Mouse (Mus musculus) erythroid progenitor cell, adult 5-6 weeks (primary cell): ENCODE results near the gene Fabp1. TPM values are rescaled to one million over a fixed set of nuclear protein-coding genes. Genes with fewer than 3 reads are reported as not detected.

Experiments used
- ATAC-seq: replicated peaks from 2 replicates; pipeline ENCODE4 v1.8.0; 2016; ENCODE audit warnings: moderate number of reproducible peaks, mild to moderate bottlenecking, moderate TSS enrichment, inconsistent platforms; ENCODE audit not compliant: poor library complexity, low FRiP score, severe bottlenecking
- total RNA-seq, 2 experiments: library from RNA; stranded (forward) in 1 of 2; stranded (reverse) in 1 of 2; fragments of 150-400 nt in 1 of 2; fragments of 186-747, 209-891 nt in 1 of 2; gene quantifications; 2 replicates each; pipeline versions ENCODE4 v1.2.3 to v1.2.4; 2015 to 2017; ENCODE audit warnings: low replicate concordance in 2 of 2

Fabp1 gene
- total RNA-seq (2015; ENCODE audit: low replicate concordance) = not detected in 2 replicates
- total RNA-seq (2017; ENCODE audit: low replicate concordance) = not detected in 2 replicates

DNA sequence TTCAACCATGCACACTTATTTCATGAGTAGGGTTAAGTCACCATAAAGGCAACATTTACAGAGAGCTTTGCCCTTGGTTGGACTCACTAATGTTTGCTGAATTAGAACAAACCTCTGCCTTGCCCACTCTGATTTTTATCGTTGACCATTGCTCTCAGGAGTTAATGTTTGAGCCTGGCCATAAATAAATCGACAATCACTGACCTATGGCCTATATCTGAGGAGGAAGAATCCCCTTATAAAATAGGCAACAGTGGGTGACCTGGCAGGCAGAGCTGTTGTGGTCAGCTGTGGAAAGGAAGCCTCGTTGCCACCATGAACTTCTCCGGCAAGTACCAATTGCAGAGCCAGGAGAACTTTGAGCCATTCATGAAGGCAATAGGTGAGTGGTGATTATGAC, at the start of gene Fabp1:
TSS of gene Fabp1 (plus strand) at position 216 of the 400 bp plus-strand sequence.
- ATAC-seq = no peak

DNA sequence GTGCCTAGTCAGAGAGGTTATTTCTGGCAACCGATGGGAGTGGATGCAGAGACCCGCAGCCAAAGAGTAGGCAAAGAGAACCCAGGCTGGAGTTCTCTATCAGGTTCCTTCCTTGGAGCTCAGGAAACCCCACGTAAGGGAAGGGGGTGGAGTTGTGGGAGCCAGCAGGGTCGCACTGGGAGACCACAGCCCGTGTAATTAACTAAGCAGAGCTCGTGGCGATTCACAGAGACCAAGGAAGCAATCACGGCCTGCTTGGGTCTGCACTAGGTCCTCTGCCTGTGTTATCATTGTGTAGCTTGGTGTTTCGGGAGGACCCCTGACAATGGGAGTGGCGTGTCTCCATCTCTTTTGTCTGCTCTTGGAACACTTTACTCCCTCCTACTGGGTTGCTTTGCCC, 48.5 kb upstream of the Fabp1 start:
- ATAC-seq = no peak

DNA sequence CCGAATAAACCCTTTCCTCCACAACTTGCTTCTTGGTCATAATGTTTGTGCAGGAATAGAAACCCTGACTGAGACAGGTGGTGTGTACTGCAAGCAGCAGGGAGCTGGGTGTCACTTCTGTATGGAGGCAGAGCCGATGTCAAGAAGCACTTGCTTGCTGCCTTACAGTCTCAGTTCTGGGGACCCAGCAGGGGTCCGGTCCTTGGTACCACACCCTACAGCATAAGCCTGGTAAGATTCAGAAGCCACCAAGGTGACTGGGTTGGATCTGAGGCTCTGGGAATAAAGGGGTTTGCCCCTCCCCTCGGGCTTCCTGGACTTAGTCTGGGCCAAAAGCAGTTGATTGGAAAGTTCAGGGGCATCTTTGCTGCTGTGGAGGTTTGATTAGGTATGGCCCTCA, 46.1 kb upstream of the Fabp1 start:
- no peak for ATAC-seq

DNA sequence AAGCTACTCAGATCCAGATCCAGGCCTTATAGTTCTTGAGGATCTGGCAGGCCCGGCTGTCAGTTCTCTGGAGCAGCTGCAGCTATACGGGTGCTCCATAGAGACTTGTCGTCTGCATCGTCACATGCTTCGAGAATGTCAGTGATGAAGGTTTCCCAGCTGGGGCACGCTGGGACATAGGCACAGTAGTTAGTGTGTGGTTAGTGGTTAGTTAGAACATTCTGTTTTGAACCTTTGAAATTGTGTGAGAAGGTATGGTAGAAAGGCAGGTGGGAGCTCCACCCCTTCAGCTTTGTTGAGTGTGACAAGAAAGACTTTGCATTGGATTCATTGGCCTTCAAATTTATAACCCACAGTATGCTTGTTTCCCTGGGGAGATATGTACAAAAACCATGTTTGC, 44.8 kb upstream of the Fabp1 start:
- no peak for ATAC-seq

DNA sequence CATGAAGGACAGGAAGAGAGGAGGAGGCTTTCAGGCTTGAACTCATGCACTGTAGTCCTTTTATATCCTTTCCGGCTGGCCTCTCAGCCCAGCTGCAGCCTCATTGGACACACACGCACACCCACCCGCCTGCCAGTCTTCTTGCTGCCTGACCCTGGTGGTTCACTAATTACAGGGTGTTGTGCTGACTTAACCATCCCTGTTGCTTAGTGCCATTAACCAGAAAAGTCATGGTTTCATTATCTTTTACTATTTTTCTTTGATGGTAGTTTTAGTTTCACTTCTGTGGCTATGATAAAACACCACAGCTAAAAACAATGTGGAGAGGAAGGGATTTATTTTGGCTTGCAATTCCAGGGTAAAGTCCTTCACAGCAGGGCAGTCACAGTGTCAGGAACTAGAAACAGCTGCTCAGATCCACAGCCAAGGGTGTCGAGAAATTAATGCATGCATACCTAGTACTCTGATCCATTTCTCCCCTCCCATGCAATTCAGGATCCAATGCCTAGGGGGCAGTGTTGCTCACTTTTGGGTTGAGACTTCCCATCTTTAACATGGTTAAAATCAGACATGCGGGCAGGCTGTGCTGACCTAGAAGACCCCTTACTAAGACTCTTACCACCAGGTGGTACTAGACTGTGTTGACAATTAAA, 42.8 kb upstream of the Fabp1 start:
- ATAC-seq = no peak

DNA sequence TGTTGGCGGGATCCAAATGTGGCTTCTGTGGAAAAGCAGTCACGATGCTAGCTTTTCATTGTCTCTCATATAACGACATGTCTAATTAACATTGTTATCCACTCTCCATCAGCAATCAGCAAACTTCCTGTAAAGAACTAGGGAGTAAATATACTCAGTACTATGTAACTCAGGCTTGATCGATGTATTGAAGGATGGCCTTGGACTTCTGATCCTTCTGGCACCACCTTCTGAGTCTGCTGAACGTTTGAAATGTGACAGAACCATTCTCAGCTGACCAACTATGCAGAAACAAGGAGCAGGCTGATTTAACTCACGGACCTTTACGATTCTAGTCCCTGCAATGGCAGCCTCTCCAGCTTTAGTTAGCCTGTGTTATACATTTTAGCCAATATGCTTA, 38.3 kb upstream of the Fabp1 start:
- no peak for ATAC-seq

DNA sequence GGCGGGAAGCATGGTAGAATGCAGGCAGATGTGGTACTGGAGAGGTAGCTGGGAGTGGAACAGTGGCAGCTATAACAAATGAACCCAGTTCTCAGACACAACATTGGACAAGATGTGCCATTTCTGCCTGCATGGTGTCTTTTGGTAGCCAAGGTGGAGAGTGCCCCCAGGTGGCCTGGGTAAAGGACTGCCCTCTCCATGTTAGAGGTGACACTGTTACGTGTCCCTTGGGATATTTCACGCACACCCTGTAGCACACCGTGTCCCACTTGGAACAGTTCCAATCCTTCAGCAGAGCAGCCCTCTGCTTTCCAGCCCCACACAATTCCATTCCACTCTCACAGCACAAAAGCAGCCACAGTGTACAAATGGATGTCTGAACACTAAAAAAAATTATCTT, 37.4 kb upstream of the Fabp1 start:
- ATAC-seq = no peak

- no peak for ATAC-seq
Measured at GRCm38 (mm10) chr6:71164394-71164793, 35.2 kb upstream of the Fabp1 start.

DNA sequence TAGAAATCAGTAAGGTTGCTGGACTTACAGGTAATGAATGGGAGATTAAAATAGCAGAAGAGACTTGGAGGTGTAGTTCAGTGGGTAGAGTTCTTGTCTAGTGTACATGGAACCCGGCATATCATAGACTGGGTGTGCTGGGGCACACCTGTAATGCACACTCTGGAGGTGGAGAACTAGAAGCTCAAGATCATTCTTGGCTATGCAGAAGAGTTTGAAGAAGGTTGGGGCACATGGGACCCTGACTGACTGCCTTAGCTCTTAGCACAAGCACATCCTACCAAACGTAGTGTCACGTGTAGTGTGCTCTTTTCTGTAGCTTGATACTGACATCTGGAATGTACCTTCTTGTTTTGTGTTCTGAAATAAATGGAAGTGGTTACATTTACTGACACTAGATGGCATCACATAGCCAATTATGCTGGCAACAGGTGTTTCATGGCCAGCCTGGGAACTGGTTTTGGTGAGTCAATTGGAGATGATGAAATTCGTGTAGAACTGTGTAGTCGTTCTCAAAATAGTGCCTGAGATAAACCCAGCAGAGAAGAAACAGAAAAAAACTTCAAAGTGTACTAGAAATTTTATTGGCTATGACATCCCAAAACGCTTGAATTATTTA, 33.0 kb upstream of the Fabp1 start:
- no peak for ATAC-seq

DNA sequence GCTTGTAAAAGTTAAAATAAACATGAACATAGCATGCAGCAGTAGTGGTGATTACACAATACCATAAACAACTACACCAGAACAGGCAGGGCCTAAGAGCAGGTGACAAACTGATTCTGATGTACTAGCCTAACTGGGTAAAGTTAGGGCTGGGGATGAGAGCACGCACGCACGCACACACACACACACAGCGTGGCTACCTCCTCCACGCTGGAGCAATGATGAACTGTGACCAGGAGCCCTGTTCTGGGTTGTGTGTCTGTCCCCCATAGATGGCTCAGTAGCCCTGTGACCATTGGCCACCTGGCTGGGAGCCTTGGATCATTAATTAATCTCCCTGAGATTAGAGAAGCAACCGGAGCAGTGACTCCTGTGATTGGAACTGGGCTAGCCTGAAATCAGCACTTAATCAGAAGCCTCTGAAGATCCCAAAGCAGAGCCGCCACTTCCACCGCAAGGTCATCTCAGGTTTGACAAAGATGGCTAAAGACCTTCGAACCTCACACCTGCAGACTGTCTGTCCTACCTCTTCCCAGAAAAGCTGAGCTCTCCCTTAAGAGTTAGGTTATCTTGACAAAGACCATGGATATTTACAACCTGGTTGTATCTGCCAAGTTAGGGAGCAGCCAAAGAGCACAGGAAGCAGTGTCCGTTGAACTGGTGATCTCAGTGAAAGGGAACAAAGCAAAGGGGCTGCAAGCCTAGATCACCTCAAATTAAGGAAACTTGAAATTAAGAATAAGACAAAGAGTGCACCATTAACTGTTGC, 26.6 kb upstream of the Fabp1 start:
- ATAC-seq = no peak

- ATAC-seq = no peak
Measured at GRCm38 (mm10) chr6:71180596-71180995, 19.0 kb upstream of the Fabp1 start.

- ATAC-seq = no peak
Measured at GRCm38 (mm10) chr6:71184941-71185604, 14.6 kb upstream of the Fabp1 start.

- no peak for ATAC-seq
Measured at GRCm38 (mm10) chr6:71189578-71189977, 10.0 kb upstream of the Fabp1 start.

GRCm38 (mm10) chr6:71190501-71190900, 9.1 kb upstream of the Fabp1 start:
- no peak for ATAC-seq

- no peak for ATAC-seq
Measured at GRCm38 (mm10) chr6:71193151-71193740, 6.4 kb upstream of the Fabp1 start.

DNA sequence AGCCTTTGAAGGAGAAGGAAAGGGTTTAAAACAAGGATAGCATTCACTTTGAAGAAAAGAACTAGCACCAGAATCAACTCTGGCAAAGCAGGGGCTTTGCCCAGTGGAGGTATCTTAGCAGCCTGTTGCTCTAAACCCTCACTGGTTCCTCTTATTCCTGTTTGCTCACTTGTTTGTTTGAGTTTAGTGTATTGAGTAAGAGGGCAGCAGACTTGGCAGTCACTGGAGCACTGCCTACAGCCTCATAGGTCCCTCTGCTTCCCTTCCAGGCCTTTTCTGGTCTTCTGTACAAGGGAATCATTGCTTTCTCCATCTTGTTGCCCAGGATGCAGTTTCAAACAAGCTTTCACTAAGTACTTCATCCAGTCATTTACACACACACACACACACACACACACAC, 3.5 kb upstream of the Fabp1 start:
- no peak for ATAC-seq

DNA sequence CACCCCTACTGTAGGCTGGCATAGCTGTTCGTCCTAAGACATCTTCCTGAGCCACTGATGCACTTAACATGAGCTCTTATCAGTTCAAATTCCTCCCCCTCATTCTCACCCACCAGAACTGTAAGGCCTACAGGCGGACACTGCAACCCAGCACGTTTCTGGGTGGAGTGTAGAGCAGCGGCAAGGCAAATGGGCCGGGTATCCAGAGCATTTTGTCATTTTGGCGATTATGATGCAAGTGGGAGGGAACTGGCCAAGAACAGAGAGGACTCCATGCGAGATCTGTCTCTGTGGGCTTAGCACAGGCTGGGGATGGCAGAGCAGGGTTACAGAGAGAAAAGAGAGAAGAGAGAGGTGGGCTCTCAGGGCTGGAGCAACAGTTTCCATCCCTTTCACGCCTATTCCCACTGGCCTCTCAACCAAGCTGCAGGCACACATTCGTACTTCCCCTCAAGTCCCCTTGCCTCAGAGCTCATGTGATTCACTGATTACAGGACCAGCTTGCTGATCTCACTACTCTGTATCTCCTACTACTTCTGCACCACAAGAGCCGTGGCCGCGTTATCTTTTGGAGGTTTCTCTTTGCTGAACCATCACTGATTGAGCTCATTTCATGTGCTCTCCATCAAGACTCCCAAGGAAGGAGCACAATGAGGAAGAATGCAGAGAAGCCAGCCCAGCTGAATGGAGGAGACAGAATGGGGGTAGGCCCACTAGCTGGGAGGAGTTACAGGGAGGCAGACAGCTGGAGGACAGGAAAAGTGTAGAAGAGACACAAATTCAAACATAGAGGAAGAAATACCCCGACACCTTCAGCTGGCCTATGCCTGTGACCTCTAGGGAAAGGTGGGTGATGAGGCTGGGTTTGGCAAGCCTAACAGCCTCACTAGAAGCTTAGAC, 1.7 kb upstream of the Fabp1 start:
- ATAC-seq = no peak

GRCm38 (mm10) chr6:71201925-71202324, 2.3 kb downstream of the Fabp1 start:
- ATAC-seq = no peak

DNA sequence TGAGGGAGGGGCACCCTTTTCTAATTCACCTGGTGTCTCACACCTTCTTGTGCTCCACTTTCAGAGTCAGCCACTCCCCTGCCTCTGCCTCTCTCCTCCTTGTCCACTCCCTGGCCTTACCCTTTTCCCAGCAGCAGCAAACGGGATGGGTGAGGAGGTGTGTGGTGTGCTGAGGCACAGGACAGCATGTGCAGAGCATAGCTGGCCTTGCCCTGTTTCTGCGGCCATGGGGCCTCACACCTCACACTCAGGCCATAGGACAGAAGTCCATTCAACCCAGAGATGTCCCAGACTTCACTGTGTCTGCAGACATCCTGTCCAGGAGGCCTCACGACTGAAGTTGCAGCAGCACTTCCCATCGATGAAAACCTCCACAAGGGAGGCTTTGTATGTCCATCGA, 4.0 kb downstream of the Fabp1 start:
- no peak for ATAC-seq
